Mouse (Mus musculus) liver, postnatal 0 days (tissue): ENCODE results near the gene Hemgn.

Experiments
- CTCF ChIP-seq: sonication (generic); IDR thresholded peaks from 2 replicates; pipeline ENCODE4 v1.5.1; 2016; ENCODE audit warnings: antibody characterized with exemption, low read depth
- EP300 ChIP-seq: IDR thresholded peaks from 2 replicates; pipeline ENCODE4 v1.6.1; 2016; ENCODE audit warnings: antibody characterized with exemption, low read depth, mild to moderate bottlenecking

- TF ChIP-seq CTCF (no peak), EP300 (peak; percentile 98)
Measured at GRCm38 (mm10) chr4:46432339-46433036, 19.2 kb upstream of the Hemgn start.
